8 mouse cellular contexts compared by ENCODE assay signal in genomic region chr15:11801863-11802722, GRCm38 (mm10).
DNase-seq lines count a peak whose midpoint lies in the region; ATAC-seq lines count a peak whose summit lies in the region.

No protein-coding gene starts in this region.

- ATAC-seq in activated CD4-positive, CD25-positive, alpha-beta regulatory T cell, adult 4 months = no peak

- intact Hi-C loops in gastrocnemius, postnatal 14 days (cut with DNase I; ENCODE audit: low total_unique reads) = no loop called here
- intact Hi-C loops in gastrocnemius, postnatal 36 days (cut with DNase I) = no loop called here

- peak; percentile 17 for DNase-seq in gastrocnemius, postnatal 14 days
- no peak for DNase-seq in gastrocnemius, postnatal 36 days
- DNase-seq in adrenal gland, postnatal 10 days = peak; percentile 74
- DNase-seq in heart, adult 8-10 months (ENCODE audit: low spot score) = peak; percentile 4
- DNase-seq in kidney, postnatal 25 days = peak; percentile 10 to 40
- peak; percentile 88 for DNase-seq in lung, postnatal 25 days (ENCODE audit: low spot score)
- DNase-seq in testis, postnatal 14 days (ENCODE audit: low spot score) = peak; percentile 25

Comparison
In these comparisons a context has a peak if more than half of its experiments do, and no peak if none do; other contexts are left out.
1. DNase-seq: peak in gastrocnemius, postnatal 14 days (single experiment), adrenal gland, postnatal 10 days (single experiment), heart, adult 8-10 months (single experiment), kidney, postnatal 25 days (2 of 2), lung, postnatal 25 days (single experiment) and testis, postnatal 14 days (single experiment); none in gastrocnemius, postnatal 36 days (0 of 2).